8 mouse cellular contexts compared by ENCODE assay signal in genomic region chr15:56046679-56047532, GRCm38 (mm10).
A peak's percentile ranks its signal among the peaks of the same experiment; 100 is the strongest.
DNase-seq lines count a peak whose midpoint lies in the region; ATAC-seq and TF ChIP-seq lines count a peak whose summit lies in the region.

No protein-coding gene starts in this region.

- H3K9me3 ChIP-seq in hindbrain, embryonic 10.5 days, result no peaks in the 10 kb centered on the region
- H3K9me3 ChIP-seq in lung, embryonic 14.5 days (ENCODE audit: low read depth, low read length), result no peaks in the 10 kb centered on the region

- peaks cover 4% of the 10 kb centered on the region; the same call in 1 of the 2 replicates for H3K4me1 ChIP-seq in hindbrain, embryonic 10.5 days (replicated peaks)
- no peaks in the 10 kb centered on the region for H3K4me1 ChIP-seq in lung, embryonic 14.5 days (ENCODE audit: insufficient read depth)

- peak overlapping the region; percentile 70 for H3K27ac ChIP-seq in hindbrain, embryonic 10.5 days
- H3K27ac ChIP-seq in lung, embryonic 14.5 days (ENCODE audit: low read depth), result no peak overlapping the region

- peak; percentile 45 for DNase-seq in MN1 (ENCODE audit: low spot score)
- DNase-seq in cerebellum, adult 9-10 months, result peak; percentile 27
- peak; percentile 32 to 83 for DNase-seq in frontal cortex, adult 2 months (ENCODE audit: extremely low spot score in 1 of 2, low spot score in 1 of 2)
- peak; percentile 78 for DNase-seq in hindbrain, embryonic 10.5 days (ENCODE audit: low spot score)
- DNase-seq in layer of hippocampus, adult 8-10 months (ENCODE audit: low spot score in 2 of 2), result peak; percentile 32 to 74
- peak; percentile 89 for DNase-seq in lung, embryonic 14.5 days
- peak; percentile 9 for DNase-seq in ovary, adult 18-20 months (ENCODE audit: low spot score)
- peak; percentile 6 to 12 for DNase-seq in thymus, adult 18-20 months

- peak overlapping the region; percentile 59 for H3K4me2 ChIP-seq in lung, embryonic 14.5 days

- 35% methylated on average over 16 of the region's 16 CpGs for WGBS in hindbrain, embryonic 10.5 days
- 28% methylated on average over 16 of the region's 16 CpGs for WGBS in lung, embryonic 14.5 days

- peak overlapping the region; percentile 40 for H3K4me3 ChIP-seq in hindbrain, embryonic 10.5 days
- peak overlapping the region; percentile 29 for H3K4me3 ChIP-seq in lung, embryonic 14.5 days (ENCODE audit: low read depth, low read length)

- peak; percentile 96 for TF ChIP-seq CTCF in lung, embryonic 14.5 days (IDR thresholded peaks at IDR 0.05; ENCODE audit: low read depth)

- peak overlapping the region; percentile 27; the same call in 1 of the 2 replicates for H3K9ac ChIP-seq in lung, embryonic 14.5 days

- peak; percentile 73 for ATAC-seq in lung, embryonic 14.5 days (ENCODE audit: insufficient read depth)

- no peaks in the 10 kb centered on the region for H3K36me3 ChIP-seq in hindbrain, embryonic 10.5 days
- no peaks in the 10 kb centered on the region for H3K36me3 ChIP-seq in lung, embryonic 14.5 days (ENCODE audit: insufficient read depth)

- no peaks in the 10 kb centered on the region for H3K27me3 ChIP-seq in hindbrain, embryonic 10.5 days (ENCODE audit: insufficient read depth, poor library complexity, severe bottlenecking)
- no peaks in the 10 kb centered on the region for H3K27me3 ChIP-seq in lung, embryonic 14.5 days (ENCODE audit: insufficient read depth, low read length)

Comparison
In these comparisons a context has a peak if more than half of its experiments do, and no peak if none do; other contexts are left out.
1. DNase-seq: peak in every context shown above with its lines; median percentile 89 in lung, embryonic 14.5 days; 78 in hindbrain, embryonic 10.5 days; 58 in frontal cortex, adult 2 months; 53 in layer of hippocampus, adult 8-10 months; 45 in MN1; 27 in cerebellum, adult 9-10 months; 9 in ovary, adult 18-20 months; 9 in thymus, adult 18-20 months.